Mouse (Mus musculus): ENCODE data around the gene Mad1l1.
A peak's percentile ranks its signal among the peaks of the same experiment; 100 is the strongest.

The Mad1l1 gene

DNA sequence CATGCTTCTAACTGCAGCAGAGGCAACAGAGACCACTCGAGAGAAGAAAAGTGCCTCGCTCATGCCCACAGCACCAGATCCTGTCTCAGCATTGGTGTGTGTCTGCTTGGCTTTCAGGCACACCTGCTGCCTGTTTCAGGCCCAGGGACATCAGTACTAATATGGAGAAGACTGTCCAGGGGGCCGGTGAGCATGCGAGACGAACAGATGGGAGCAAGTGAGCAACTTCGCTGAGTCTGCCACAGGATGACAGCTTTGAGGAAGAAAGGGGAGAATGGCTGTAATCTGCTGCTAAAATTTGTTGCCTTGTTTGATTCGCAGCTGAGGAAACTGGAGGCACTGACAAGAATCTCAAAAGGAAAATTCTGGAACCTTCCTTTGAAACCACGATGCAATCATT is 227.9 kb downstream of the Mad1l1 start:
- DNase-seq (ENCODE audit: low spot score in 2 of 2): no peak

DNA sequence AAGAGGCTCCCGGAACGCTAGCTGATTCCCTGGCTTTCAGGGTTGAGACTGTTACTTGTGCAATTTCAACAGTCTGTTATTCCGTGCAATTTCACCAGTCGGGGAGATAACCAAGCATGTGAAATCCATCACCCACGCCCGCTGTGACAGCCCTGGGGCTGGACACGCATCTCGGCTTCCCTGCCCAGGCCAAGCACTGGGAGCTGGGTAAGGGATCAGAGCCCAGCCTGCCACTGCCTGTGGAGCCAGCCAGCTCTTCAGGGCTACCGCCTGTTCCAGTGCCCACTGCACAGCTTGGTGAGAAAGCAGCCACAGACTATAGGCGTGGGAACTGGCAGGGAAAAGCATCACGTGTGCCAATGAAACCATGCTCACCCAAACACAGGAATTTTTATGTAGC is 229.8 kb downstream of the Mad1l1 start:
- peak; percentile 58 to 70 for DNase-seq (ENCODE audit: low spot score in 2 of 2)

- no peak for DNase-seq (ENCODE audit: low spot score in 2 of 2)
Measured at GRCm38 (mm10) chr5:140089263-140089662, 232.1 kb downstream of the Mad1l1 start.

DNA sequence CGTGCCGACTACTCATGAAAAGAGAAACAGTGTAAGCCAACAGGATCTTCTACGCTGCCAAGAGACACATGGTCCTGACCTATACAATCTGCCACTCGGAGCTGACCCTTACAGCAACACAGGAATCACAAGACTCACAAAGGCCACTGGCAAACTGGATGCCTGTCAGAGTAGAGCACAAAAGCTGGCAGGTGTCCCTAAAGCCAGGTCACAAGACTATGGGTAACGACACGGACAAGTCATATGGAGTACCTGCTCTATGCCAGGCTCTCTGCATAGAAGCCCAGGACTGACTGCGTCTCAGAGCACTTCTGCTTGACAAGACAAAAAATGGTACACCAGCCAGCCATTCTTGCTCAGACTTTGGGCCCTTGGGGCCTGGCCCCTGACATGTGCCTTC is 234.1 kb downstream of the Mad1l1 start:
- no peak for DNase-seq (ENCODE audit: low spot score in 2 of 2)

GRCm38 (mm10) chr5:140084341-140084740 is 237.0 kb downstream of the Mad1l1 start:
- DNase-seq (ENCODE audit: low spot score in 2 of 2): no peak

DNA sequence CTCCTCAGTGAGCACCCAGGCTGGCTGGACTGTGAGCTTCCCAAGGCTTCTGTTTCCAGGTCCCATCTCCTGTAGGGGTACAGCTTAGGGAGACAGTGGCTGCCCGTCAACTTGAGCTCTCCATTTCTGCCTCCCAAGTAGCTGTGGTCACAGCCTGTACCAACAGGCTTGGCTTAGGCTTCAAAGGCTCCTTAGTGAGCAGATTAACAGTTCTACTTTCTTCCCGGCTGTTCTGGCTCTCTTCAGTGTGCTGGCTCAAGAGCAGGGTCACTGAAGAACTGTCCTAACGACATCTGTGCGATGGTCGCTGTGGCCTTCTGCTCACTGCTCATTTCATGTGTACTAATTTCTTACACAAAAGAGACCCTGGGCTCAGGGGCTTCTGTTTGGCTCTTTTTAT is 237.4 kb downstream of the Mad1l1 start:
- DNase-seq (ENCODE audit: low spot score in 2 of 2): no peak

- DNase-seq (ENCODE audit: low spot score in 2 of 2): no peak
Measured at GRCm38 (mm10) chr5:140082204-140082812, 239.0 kb downstream of the Mad1l1 start.

- no peak for DNase-seq (ENCODE audit: low spot score in 2 of 2)
Measured at GRCm38 (mm10) chr5:140081084-140081483, 240.3 kb downstream of the Mad1l1 start.

DNA sequence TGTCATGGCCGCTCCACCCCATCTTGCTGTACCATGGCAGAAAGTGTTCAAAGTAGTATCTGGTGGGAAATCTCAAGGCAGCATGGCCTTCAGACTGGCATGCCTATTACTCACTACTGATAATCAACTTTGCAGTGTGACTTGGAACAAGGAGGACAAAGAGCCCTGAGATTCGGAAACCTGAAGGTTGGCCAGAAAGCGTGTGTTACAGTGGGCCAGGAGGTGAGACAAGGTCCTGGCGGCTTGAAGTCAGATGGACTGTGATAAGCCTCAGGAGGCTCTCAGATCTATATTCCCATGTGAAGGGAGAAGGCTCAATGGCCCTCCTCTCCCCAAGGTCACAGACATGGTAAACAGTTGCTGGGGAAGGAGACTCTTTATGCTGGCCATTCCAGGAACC is 241.8 kb downstream of the Mad1l1 start:
- no peak for DNase-seq (ENCODE audit: low spot score in 2 of 2)

DNA sequence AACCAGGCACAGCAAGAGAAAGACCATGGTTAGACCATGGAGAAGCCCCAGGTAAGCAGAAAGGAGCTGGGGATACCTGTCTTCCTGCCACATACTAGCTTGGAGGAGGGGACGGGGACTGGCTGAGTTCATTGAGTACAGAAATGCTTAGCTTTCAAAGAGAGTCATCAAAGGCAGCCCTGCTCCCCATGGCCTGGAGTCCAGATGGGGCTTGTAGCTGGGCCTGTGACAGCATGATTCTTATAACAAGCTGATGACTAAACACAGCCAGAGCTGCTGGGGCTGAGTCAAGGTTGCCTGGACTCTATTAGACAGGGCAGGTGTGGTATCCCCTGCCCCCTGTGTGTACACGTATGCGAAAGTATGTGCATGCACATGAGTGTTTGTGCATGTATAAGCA is 242.9 kb downstream of the Mad1l1 start:
- no peak for DNase-seq (ENCODE audit: low spot score in 2 of 2)

- no peak for DNase-seq (ENCODE audit: low spot score in 2 of 2)
Measured at GRCm38 (mm10) chr5:140076438-140076837, 244.9 kb downstream of the Mad1l1 start.

DNA sequence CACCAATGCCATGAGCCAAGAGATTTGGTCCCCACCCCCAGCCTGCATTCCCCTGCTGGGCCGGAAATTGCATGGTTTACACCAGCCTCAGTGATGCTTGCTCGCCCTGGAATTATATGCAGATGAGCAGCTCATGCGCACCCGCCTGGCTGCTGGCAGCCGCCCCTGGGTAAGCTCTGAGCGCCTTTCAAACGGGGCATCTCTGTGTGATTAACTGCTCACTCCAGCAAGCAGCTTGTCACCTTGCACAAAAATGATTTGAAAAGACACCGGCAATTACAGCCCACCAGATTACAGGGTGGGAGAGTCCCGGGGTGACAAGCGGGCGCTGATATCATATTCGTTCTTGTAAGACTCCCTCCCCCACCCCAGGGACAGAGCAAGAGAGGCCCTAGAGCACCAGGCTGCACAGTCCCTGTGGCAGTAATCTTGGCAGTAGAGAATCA is 247.7 kb downstream of the Mad1l1 start:
- no peak for DNase-seq (ENCODE audit: low spot score in 2 of 2)

- no peak for DNase-seq (ENCODE audit: low spot score in 2 of 2)
Measured at GRCm38 (mm10) chr5:140073148-140073670, 248.1 kb downstream of the Mad1l1 start.

DNA sequence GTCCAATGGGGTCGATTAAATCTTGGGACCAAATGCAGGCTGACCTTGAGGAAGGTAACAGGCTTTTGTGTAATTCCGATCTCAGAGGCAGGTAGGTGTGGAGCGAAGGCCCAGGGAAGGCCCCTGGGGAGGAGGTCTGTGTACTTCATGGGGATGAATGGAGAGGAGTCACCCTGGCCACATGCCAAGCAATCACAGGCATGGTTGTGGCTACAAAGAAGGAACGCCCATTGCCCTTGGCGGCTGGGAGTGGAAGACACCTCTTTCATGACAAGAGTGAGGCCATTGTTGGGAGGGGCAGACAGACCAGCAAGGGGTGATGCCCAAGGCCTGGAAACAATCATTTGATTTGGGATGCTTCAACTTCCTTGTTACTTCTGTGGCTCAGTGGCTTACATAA is 252.8 kb downstream of the Mad1l1 start:
- DNase-seq (ENCODE audit: low spot score in 2 of 2): no peak

GRCm38 (mm10) chr5:140068051-140068450 is 253.3 kb downstream of the Mad1l1 start:
- no peak for DNase-seq (ENCODE audit: low spot score in 2 of 2)

GRCm38 (mm10) chr5:140066769-140067168 is 254.6 kb downstream of the Mad1l1 start:
- DNase-seq (ENCODE audit: low spot score in 2 of 2): no peak

GRCm38 (mm10) chr5:140066281-140066680 is 255.1 kb downstream of the Mad1l1 start:
- no peak for DNase-seq (ENCODE audit: low spot score in 2 of 2)

DNA sequence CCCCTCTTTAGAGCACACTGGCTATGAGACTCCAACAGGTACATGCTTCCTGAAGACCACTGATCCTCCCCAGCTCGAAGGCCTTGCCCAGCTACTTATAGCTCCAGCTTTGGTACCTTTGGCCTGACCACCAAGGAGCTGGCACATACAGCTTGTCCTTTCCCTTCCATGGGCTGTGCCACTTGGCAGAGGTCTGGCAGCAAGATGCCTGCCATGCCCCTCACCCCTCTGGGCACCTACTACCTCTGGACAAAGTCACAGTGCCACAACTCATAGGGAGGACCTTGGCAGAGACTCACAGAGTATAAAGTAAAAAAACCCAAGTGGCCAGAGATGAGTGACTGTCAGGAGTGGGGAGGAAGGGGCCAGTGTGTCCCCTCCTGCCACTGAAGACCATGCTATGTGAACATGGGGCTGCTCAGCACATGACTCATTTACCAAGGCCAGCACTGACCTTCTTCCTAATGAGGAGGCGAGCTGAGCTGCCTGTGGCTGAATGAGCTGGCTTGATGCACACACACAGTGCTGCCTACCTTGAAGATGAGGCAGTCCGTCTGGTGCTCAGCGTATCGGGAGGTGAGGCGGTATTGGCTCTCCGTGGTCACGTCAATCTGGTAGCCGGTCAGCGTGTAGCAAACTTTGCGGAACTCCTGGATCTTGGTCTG is 255.9 kb downstream of the Mad1l1 start:
- no peak for DNase-seq (ENCODE audit: low spot score in 2 of 2)

DNA sequence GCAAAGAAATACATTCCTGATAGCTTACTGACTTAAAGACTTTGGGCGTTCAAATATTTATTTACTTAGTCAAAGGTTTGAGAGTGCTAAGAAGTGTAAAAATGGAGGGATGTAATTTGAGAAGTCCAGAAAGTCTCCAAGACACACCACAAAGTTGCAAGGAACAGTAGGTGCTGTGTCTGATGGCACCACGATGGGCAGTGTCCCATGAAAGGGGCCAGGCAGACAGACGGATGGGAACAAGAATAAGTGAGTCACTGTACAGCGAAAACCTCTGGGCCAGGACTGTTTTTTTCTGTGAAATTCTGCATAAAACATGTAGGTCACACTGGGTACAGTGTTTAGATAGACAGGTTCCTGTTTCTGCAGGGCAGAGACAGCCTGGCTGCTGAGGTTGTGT is 256.8 kb downstream of the Mad1l1 start:
- DNase-seq (ENCODE audit: low spot score in 2 of 2): no peak

- DNase-seq (ENCODE audit: low spot score in 2 of 2): no peak
Measured at GRCm38 (mm10) chr5:140062828-140063227, 258.5 kb downstream of the Mad1l1 start.

- no peak for DNase-seq (ENCODE audit: low spot score in 2 of 2)
Measured at GRCm38 (mm10) chr5:140062316-140062715, 259.0 kb downstream of the Mad1l1 start.

GRCm38 (mm10) chr5:140061296-140061879 is 260.0 kb downstream of the Mad1l1 start:
- peak; percentile 72 to 75 for DNase-seq (ENCODE audit: low spot score in 2 of 2)

- DNase-seq (ENCODE audit: low spot score in 2 of 2): no peak
Measured at GRCm38 (mm10) chr5:140056291-140056690, 265.1 kb downstream of the Mad1l1 start.

Measured in right cerebral cortex, postnatal 36 days (tissue).